Mouse (Mus musculus) E14TG2a.4 (cell line): Measurements from ENCODE around the gene Gm7075.
A peak's percentile ranks its signal among the peaks of the same experiment; 100 is the strongest.
"Not testable (repeated sequence)": the region's sequence is repeated elsewhere in the genome, so short reads cannot be mapped to it uniquely, and the experiment has no call there.

Source experiments
- H3K27me3 ChIP-seq: 2 replicates; pipeline ENCODE4 v1.6.1; 2014; ENCODE audit warnings: low read length, control low read depth; ENCODE audit not compliant: insufficient read depth
- H3K36me3 ChIP-seq: 2 replicates; pipeline ENCODE4 v1.6.1; 2014; ENCODE audit warnings: low read length, control low read depth; ENCODE audit not compliant: insufficient read depth
- H3K4me1 ChIP-seq: replicated peaks from 2 replicates; pipeline ENCODE4 v1.6.1; 2014; ENCODE audit warnings: low read depth, low read length, control low read depth
- H3K4me3 ChIP-seq: replicated peaks from 2 replicates; pipeline ENCODE4 v1.5.1; 2014; ENCODE audit warnings: mild to moderate bottlenecking, low read length
- H3K9me3 ChIP-seq: 2 replicates; pipeline ENCODE4 v1.6.1; 2014; ENCODE audit warnings: low read length, control low read depth
- CTCF ChIP-seq: conservative IDR thresholded peaks from 2 replicates; pipeline ENCODE4 v1.5.1; 2014; ENCODE audit warnings: low read length
- NANOG ChIP-seq: IDR thresholded peaks from 2 replicates; pipeline ENCODE4 v1.6.1; 2014; ENCODE audit warnings: borderline replicate concordance, low read length, mixed read lengths
- POU5F1 ChIP-seq: IDR thresholded peaks from 2 replicates; pipeline ENCODE4 v1.6.1; 2014; ENCODE audit warnings: low read length, borderline replicate concordance

Gm7075 gene

GRCm38 (mm10) chr10:63421739-63422735 is at the start of gene Gm7075:
Gm7075 (minus strand) TSS chr10:63421789.
- Histone ChIP-seq H3K4me3 (0 out of 2 replicates have a peak within 1 kb of the TSS, but pooled peaks have one; percentile 29), H3K27me3 (no peaks in the 10 kb centered on the region), H3K36me3 (no peaks in the 10 kb centered on the region), H3K9me3 (no peaks in the 10 kb centered on the region), H3K4me1 (peaks cover 34% of the 10 kb centered on the region)
- peak; percentile 88 for TF ChIP-seq CTCF
- TF ChIP-seq NANOG = no peak
- TF ChIP-seq POU5F1 = no peak

GRCm38 (mm10) chr10:63460935-63461334 is 39.3 kb upstream of the Gm7075 start:
- TF ChIP-seq NANOG (no peak), CTCF (no peak), POU5F1 (no peak)
- Histone ChIP-seq H3K4me3 (no peak overlapping the region), H3K4me1 (no peaks in the 10 kb centered on the region), H3K9me3 (no peaks in the 10 kb centered on the region), H3K36me3 (no peaks in the 10 kb centered on the region), H3K27me3 (no peaks in the 10 kb centered on the region)

GRCm38 (mm10) chr10:63457292-63458128 is 35.9 kb upstream of the Gm7075 start:
- H3K9me3 ChIP-seq = no peaks in the 10 kb centered on the region
- H3K4me1 ChIP-seq = no peaks in the 10 kb centered on the region
- no peak for TF ChIP-seq CTCF
- no peak for TF ChIP-seq POU5F1
- TF ChIP-seq NANOG = no peak
- H3K27me3 ChIP-seq = no peaks in the 10 kb centered on the region
- no peak overlapping the region for H3K4me3 ChIP-seq
- H3K36me3 ChIP-seq = no peaks in the 10 kb centered on the region

GRCm38 (mm10) chr10:63455110-63455878 is 33.7 kb upstream of the Gm7075 start:
- no peaks in the 10 kb centered on the region for H3K36me3 ChIP-seq
- no peak overlapping the region for H3K4me3 ChIP-seq
- TF ChIP-seq POU5F1 (no peak), NANOG (no peak), CTCF (no peak)
- no peaks in the 10 kb centered on the region for H3K9me3 ChIP-seq
- H3K4me1 ChIP-seq = no peaks in the 10 kb centered on the region
- H3K27me3 ChIP-seq = no peaks in the 10 kb centered on the region

GRCm38 (mm10) chr10:63453926-63454325 is 32.3 kb upstream of the Gm7075 start:
- no peaks in the 10 kb centered on the region for H3K9me3 ChIP-seq
- no peaks in the 10 kb centered on the region for H3K4me1 ChIP-seq
- no peaks in the 10 kb centered on the region for H3K36me3 ChIP-seq
- no peak overlapping the region for H3K4me3 ChIP-seq
- no peak for TF ChIP-seq POU5F1
- no peak for TF ChIP-seq CTCF
- TF ChIP-seq NANOG = no peak
- no peaks in the 10 kb centered on the region for H3K27me3 ChIP-seq

- not testable (repeated sequence) for H3K4me3 ChIP-seq, H3K4me1 ChIP-seq, H3K27me3 ChIP-seq, H3K36me3 ChIP-seq
- peaks cover 29% of the 10 kb centered on the region for H3K9me3 ChIP-seq
Measured at GRCm38 (mm10) chr10:63444602-63445387, 23.2 kb upstream of the Gm7075 start.

- Histone ChIP-seq H3K27me3 (no peaks in the 10 kb centered on the region), H3K36me3 (no peaks in the 10 kb centered on the region), H3K4me3 (no peak overlapping the region), H3K9me3 (peaks cover 11% of the 10 kb centered on the region), H3K4me1 (no peaks in the 10 kb centered on the region)
- no peak for TF ChIP-seq POU5F1
- TF ChIP-seq NANOG = no peak
- TF ChIP-seq CTCF = no peak
Measured at GRCm38 (mm10) chr10:63439694-63440228, 18.2 kb upstream of the Gm7075 start.
